Mouse (Mus musculus): ENCODE results near the gene Stub1. TPM values are rescaled to one million over a fixed set of nuclear protein-coding genes. Genes with fewer than 3 reads are reported as not detected.
A peak's percentile ranks its signal among the peaks of the same experiment; 100 is the strongest.

The Stub1 gene
- polyA plus RNA-seq, 1 experiment from 2014 or later, result 296 TPM

DNA sequence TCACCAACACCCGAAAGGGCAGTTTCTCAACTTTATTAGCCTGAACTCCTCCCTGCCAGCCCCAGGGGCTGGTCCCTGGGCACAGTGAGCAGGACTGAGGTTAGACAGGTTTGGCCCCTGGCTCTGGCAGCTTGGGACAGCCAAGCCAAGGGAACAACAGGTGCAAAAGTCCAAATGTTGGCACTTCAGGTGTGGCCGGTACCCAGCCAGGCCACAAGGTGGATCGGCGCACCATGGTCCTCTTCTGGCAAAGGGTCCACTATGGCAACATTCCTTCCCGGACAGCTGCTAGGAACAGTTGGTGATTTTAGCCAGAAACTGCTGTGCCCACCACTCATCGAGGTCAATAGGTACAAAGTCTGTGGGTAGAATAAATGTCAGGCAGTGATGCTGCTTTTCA is 30.5 kb upstream of the Stub1 start:
- WGBS, result 89% methylated on average over 6 of the region's 6 CpGs
- Histone ChIP-seq H3K36me3 (ENCODE audit: control insufficient read depth, insufficient read depth, low read length) (no peaks in the 10 kb centered on the region), H3K9ac (ENCODE audit: low read length) (no peak overlapping the region), H3K4me3 (ENCODE audit: low read depth, low read length) (no peak overlapping the region), H3K4me2 (no peak overlapping the region), H3K27me3 (ENCODE audit: control insufficient read depth, insufficient read depth, low read length) (no peaks in the 10 kb centered on the region), H3K9me3 (ENCODE audit: control insufficient read depth, low read length) (no peaks in the 10 kb centered on the region), H3K4me1 (ENCODE audit: control insufficient read depth, insufficient read depth, low read length) (peaks cover 22% of the 10 kb centered on the region), H3K27ac (ENCODE audit: low read depth, low read length) (no peak overlapping the region)
- DNase-seq (ENCODE audit: low spot score, missing footprints), result no peak
- ATAC-seq (ENCODE audit: low FRiP score), result no peak

DNA sequence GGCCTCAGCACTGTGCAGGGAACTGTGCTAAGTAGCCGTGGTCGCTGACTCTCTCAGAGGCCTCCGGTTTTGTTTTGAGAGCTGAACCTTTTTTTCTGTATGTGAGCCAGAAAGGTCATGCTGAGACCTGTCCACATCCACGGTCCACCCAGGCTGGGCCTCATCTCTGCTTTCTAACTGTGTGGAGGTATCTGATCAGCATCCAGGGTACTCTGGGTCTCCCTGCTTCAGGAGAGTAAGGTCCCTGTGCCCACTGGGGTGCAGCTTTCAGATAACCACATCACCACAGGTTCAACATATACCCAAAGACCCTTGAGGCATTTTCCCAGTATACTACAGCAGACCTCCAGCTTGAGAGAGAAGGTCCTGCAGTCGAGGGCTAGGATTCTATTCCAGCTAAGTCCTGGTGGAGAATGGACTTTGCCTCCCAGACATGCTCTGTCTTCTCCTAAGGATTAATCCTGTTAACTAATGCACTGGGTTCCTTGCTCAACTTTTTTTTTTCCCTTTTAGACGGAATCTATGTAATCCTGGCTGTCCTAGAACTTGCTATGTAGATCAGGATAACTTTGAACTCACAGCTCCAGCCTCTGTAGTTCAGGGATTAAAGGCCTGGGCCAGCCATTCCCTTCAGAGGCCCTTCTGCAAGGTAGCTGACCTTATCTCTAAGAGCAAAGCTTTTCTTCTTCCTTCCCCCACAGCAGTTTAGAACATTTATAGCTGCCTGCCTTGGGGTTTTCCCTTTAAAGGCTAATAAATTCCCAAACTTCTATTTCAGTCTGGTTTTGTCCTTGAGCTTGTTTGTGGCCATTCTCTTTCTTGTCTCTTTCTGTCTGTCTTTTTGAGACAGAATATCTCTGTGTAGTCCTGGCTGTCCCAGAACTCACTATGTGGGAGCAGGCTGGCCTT is 28.8 kb upstream of the Stub1 start:
- H3K9me3 ChIP-seq (ENCODE audit: control insufficient read depth, low read length), result no peaks in the 10 kb centered on the region
- H3K4me3 ChIP-seq (ENCODE audit: low read depth, low read length), result peak overlapping the region; percentile 63
- 11% methylated on average over 6 of the region's 6 CpGs for WGBS
- ATAC-seq (ENCODE audit: low FRiP score), result no peak; the same call in 1 of the 2 replicates
- H3K27me3 ChIP-seq (ENCODE audit: control insufficient read depth, insufficient read depth, low read length), result no peaks in the 10 kb centered on the region
- H3K27ac ChIP-seq (ENCODE audit: low read depth, low read length), result peak overlapping the region; percentile 62
- H3K9ac ChIP-seq (ENCODE audit: low read length), result peak overlapping the region; percentile 84
- peaks cover 17% of the 10 kb centered on the region for H3K4me1 ChIP-seq (ENCODE audit: control insufficient read depth, insufficient read depth, low read length)
- peak overlapping the region; percentile 86 for H3K4me2 ChIP-seq
- H3K36me3 ChIP-seq (ENCODE audit: control insufficient read depth, insufficient read depth, low read length), result no peaks in the 10 kb centered on the region
- DNase-seq (ENCODE audit: low spot score, missing footprints), result peak; percentile 92

DNA sequence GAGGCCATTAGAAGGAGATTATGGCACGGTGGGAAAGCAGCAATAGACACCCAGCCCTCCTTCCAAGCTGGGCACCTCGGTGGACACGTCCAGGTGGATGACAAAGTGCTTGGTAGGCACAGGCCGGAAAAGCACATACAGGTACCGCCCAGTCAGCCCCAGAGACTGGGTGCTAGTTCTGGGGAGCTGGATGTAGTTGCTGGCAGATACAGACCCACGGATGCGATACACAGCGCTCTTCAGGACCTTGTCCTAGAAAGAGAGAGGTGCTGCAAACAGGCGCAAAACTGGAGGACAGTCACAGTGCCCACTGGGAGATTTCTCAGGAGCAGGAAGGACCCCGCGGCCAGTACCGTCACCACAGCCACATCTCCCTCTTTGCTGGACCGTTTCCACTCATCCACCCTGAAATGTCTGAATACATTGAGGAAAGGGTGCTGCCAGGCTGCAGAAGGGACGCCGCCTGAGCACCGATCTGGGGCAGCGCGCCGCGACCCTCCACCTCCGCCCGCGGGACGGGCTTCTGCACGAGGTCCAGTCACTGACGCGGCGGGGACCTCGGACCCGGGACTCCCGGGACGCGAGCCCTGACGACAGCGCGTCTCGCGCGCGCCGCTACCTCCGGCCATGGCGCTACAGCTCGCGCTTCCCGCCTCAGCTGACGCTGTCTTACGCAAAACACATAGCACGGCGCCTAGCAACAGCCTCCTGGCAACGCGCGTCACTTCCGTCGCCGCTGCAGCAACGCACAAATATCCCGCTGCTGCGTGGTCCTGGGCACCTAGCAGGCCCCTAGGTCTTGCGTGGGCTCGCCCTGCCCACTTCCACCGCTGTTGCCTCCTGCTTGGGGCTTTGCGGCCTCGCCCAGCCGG is 27.9 kb upstream of the Stub1 start, which contains the start of gene Wdr90:
TSS of gene Wdr90 (minus strand) at position 670 of the 872 bp plus-strand sequence.
- ATAC-seq (ENCODE audit: low FRiP score) (peak; percentile 94), DNase-seq (ENCODE audit: low spot score, missing footprints) (peak; percentile 98)
- Histone ChIP-seq H3K9ac (ENCODE audit: low read length) (peak within 1 kb of the TSS; percentile 84), H3K27ac (ENCODE audit: low read depth, low read length) (peak within 1 kb of the TSS; percentile 62), H3K27me3 (ENCODE audit: control insufficient read depth, insufficient read depth, low read length) (no peaks in the 10 kb centered on the region), H3K9me3 (ENCODE audit: control insufficient read depth, low read length) (no peaks in the 10 kb centered on the region), H3K36me3 (ENCODE audit: control insufficient read depth, insufficient read depth, low read length) (no peaks in the 10 kb centered on the region), H3K4me1 (ENCODE audit: control insufficient read depth, insufficient read depth, low read length) (peaks cover 17% of the 10 kb centered on the region), H3K4me2 (peak within 1 kb of the TSS; percentile 86), H3K4me3 (ENCODE audit: low read depth, low read length) (peak within 1 kb of the TSS; percentile 63)
- 3% methylated on average over 65 of the region's 65 CpGs for WGBS

DNA sequence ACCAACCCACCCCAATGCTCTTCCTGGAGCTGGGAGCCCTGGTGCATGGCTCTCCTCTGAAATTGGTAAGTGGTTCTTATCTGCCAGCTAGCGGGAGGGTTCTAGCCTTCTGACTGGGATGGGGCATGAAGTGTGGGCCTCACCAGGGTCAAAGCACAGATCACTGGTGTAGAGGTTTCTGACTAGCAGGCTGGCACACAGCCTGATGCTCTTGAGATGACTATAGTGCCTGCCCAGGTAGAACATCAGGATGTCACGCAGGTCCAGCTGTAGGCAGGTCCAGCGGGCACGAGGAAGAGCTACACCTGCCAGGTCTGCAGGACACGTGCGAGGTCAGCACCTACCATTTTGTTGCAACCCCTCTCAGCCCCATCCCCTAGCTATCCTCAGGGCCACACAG is 27.0 kb upstream of the Stub1 start:
- H3K4me2 ChIP-seq, result peak overlapping the region; percentile 86
- no peak overlapping the region for H3K27ac ChIP-seq (ENCODE audit: low read depth, low read length)

DNA sequence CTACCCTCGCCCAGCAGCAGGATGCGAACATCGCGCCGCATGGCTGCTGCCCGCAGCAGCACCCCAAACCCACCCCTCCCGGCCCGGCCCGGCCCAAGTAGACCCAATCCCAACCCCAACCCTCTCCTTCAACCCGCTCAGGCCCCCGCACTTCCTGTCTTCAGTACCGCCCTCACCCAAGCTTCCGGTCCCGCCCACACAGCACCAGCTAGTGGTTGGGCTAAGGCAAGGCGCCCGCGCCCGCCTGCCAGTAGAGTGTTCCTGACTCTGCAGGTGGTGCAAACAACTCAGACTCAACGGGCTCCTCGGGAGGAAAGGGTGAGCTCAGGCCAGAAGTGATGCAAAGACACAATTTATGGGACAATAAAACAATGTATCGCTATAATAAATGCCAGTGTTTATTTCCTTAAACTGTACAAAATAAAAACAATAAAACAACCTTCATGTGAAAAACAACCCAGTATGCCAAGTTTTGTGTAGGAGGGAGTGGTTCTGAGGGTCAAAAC is 11.2 kb upstream of the Stub1 start, which contains the start of gene Rhot2:
TSS of gene Rhot2 (minus strand) at position 456 of the 506 bp plus-strand sequence.
- H3K9ac ChIP-seq (ENCODE audit: low read length), result peak within 1 kb of the TSS; percentile 89
- no peaks in the 10 kb centered on the region for H3K27me3 ChIP-seq (ENCODE audit: control insufficient read depth, insufficient read depth, low read length)
- DNase-seq (ENCODE audit: low spot score, missing footprints), result peak; percentile 99
- peak within 1 kb of the TSS; percentile 94 for H3K4me2 ChIP-seq
- H3K9me3 ChIP-seq (ENCODE audit: control insufficient read depth, low read length), result no peaks in the 10 kb centered on the region
- peaks cover 23% of the 10 kb centered on the region for H3K36me3 ChIP-seq (ENCODE audit: control insufficient read depth, insufficient read depth, low read length)
- peak; percentile 96 for ATAC-seq (ENCODE audit: low FRiP score)
- 1% methylated on average over 21 of the region's 21 CpGs for WGBS
- peak within 1 kb of the TSS; percentile 90 for H3K4me3 ChIP-seq (ENCODE audit: low read depth, low read length)
- H3K4me1 ChIP-seq (ENCODE audit: control insufficient read depth, insufficient read depth, low read length), result peaks cover 8% of the 10 kb centered on the region
- H3K27ac ChIP-seq (ENCODE audit: low read depth, low read length), result no peak within 1 kb of the TSS; the same call in 1 of the 2 replicates

More for the DNA sequence above, 27.0 kb upstream of the Stub1 start:
- ATAC-seq (ENCODE audit: low FRiP score) (no peak), DNase-seq (ENCODE audit: low spot score, missing footprints) (no peak)
- Histone ChIP-seq H3K27me3 (ENCODE audit: control insufficient read depth, insufficient read depth, low read length) (no peaks in the 10 kb centered on the region), H3K4me3 (ENCODE audit: low read depth, low read length) (peak overlapping the region; percentile 63), H3K36me3 (ENCODE audit: control insufficient read depth, insufficient read depth, low read length) (no peaks in the 10 kb centered on the region), H3K9me3 (ENCODE audit: control insufficient read depth, low read length) (no peaks in the 10 kb centered on the region), H3K9ac (ENCODE audit: low read length) (peak overlapping the region; percentile 84), H3K4me1 (ENCODE audit: control insufficient read depth, insufficient read depth, low read length) (peaks cover 17% of the 10 kb centered on the region)
- WGBS, result 84% methylated on average over 6 of the region's 6 CpGs

DNA sequence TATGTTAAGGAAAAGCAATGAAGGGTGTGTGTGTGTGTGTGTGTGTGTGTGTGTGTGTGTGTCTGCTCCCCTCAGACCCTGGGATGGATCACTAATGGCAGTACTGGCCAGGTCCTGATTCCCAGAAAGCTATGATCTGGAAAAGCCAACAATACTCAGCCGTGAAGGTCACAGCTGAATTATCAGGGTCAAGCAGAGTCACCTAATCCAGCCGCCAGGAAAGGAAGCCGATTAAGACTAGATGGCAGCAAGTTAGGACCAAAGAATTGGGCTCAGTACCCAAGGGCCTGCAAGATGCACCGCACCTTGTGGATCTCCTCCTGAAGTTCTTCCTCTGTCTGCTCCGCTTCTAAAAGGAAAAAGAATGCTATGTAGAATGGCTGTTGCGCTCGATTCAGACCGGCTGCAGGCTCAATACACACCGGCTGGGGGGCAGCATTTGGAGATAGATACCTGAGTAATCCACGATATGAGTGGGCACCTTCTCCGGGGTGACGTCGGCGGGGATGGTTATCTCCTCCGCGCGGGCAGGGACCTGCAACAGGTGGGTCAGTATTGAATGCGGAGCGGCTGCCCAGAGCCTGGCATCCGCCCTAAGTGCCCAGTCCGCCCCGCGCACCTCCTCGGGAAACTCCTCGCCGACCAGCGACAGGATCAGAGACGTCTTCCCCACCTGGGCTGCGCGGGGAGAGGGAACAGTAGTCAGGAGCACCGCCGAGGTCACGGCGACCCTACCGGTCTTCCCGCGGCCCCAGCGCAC is 10.6 kb upstream of the Stub1 start:
- Histone ChIP-seq H3K9me3 (ENCODE audit: control insufficient read depth, low read length) (no peaks in the 10 kb centered on the region), H3K9ac (ENCODE audit: low read length) (peak overlapping the region; percentile 89), H3K36me3 (ENCODE audit: control insufficient read depth, insufficient read depth, low read length) (peaks cover 26% of the 10 kb centered on the region), H3K27ac (ENCODE audit: low read depth, low read length) (no peak overlapping the region; the same call in 1 of the 2 replicates), H3K27me3 (ENCODE audit: control insufficient read depth, insufficient read depth, low read length) (no peaks in the 10 kb centered on the region), H3K4me3 (ENCODE audit: low read depth, low read length) (peak overlapping the region; percentile 90), H3K4me1 (ENCODE audit: control insufficient read depth, insufficient read depth, low read length) (peaks cover 8% of the 10 kb centered on the region), H3K4me2 (peak overlapping the region; percentile 94)
- DNase-seq (ENCODE audit: low spot score, missing footprints), result no peak
- ATAC-seq (ENCODE audit: low FRiP score), result peak; percentile 45; the same call in 1 of the 2 replicates
- 5% methylated on average over 33 of the region's 38 CpGs for WGBS

DNA sequence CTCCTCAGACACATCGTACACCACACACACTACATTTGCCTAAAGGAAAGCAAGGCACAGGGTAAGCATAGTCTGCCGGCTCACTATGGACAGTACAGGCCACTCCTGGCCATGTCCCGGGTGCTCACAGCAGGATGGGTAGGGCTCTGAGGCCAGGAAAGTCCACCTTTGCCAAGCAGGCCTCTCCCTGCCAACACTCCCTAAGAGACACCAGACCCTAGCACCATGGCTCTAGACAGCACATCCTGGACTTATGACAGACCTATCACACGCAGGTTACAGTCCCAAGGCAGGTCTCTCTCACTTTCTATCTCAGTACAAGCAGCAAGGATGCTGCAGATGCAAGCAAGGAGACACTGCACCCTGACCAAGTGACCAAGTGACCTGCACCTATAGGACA is 9.9 kb upstream of the Stub1 start:
- H3K4me1 ChIP-seq (ENCODE audit: control insufficient read depth, insufficient read depth, low read length), result peaks cover 8% of the 10 kb centered on the region
- no peak overlapping the region for H3K27ac ChIP-seq (ENCODE audit: low read depth, low read length)
- peak overlapping the region; percentile 89; the same call in 1 of the 2 replicates for H3K9ac ChIP-seq (ENCODE audit: low read length)
- 97% methylated on average over 4 of the region's 4 CpGs for WGBS
- no peaks in the 10 kb centered on the region for H3K9me3 ChIP-seq (ENCODE audit: control insufficient read depth, low read length)
- peaks cover 27% of the 10 kb centered on the region for H3K36me3 ChIP-seq (ENCODE audit: control insufficient read depth, insufficient read depth, low read length)
- DNase-seq (ENCODE audit: low spot score, missing footprints) (no peak), ATAC-seq (ENCODE audit: low FRiP score) (no peak)
- H3K4me2 ChIP-seq, result peak overlapping the region; percentile 94
- H3K27me3 ChIP-seq (ENCODE audit: control insufficient read depth, insufficient read depth, low read length), result no peaks in the 10 kb centered on the region
- peak overlapping the region; percentile 90; the same call in 1 of the 2 replicates for H3K4me3 ChIP-seq (ENCODE audit: low read depth, low read length)

DNA sequence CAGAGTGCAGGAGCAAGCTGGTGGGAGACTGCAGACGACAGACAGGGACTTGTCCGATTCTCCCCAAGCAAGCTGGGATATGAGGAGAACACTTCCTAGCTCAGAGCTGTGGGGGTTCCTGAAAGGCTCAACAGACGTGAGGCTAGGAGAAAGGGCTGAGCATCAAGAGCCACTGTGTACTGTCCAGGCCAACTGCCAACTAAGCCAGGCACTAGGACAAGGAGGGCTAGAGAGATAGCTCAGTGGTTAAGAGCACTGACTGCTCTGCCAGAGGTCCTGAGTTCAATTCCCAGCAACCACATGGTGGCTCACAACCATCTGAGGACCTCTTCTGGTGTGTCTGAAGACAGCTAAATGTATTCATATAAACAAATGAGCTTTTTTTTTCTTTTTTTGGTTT is 9.3 kb upstream of the Stub1 start:
- DNase-seq (ENCODE audit: low spot score, missing footprints) (no peak), ATAC-seq (ENCODE audit: low FRiP score) (no peak)
- Histone ChIP-seq H3K36me3 (ENCODE audit: control insufficient read depth, insufficient read depth, low read length) (peaks cover 27% of the 10 kb centered on the region), H3K9ac (ENCODE audit: low read length) (no peak overlapping the region), H3K27ac (ENCODE audit: low read depth, low read length) (no peak overlapping the region), H3K9me3 (ENCODE audit: control insufficient read depth, low read length) (no peaks in the 10 kb centered on the region), H3K27me3 (ENCODE audit: control insufficient read depth, insufficient read depth, low read length) (no peaks in the 10 kb centered on the region), H3K4me3 (ENCODE audit: low read depth, low read length) (no peak overlapping the region), H3K4me2 (no peak overlapping the region), H3K4me1 (ENCODE audit: control insufficient read depth, insufficient read depth, low read length) (peaks cover 12% of the 10 kb centered on the region)
- WGBS, result 85% methylated on average over 3 of the region's 3 CpGs
